Mouse (Mus musculus) ES-E14 (cell line): Measurements from ENCODE around the gene Cox10. TPM values are rescaled to one million over a fixed set of nuclear protein-coding genes. Genes with fewer than 3 reads are reported as not detected.

Source experiments
- DNase-seq: peaks from one replicate; pipeline ENCODE4 v3.0.0-alpha.2; 2013; ENCODE audit warnings: low read depth, low spot score
- H3K27ac ChIP-seq: 2 replicates; pipeline ENCODE4 v1.5.1; 2012; ENCODE audit warnings: low read depth, mild to moderate bottlenecking, low read length, moderate library complexity, mixed read lengths; ENCODE audit not compliant: poor library complexity, insufficient read depth, severe bottlenecking
- H3K36me3 ChIP-seq: 2 replicates; pipeline ENCODE4 v1.6.1; 2012; ENCODE audit warnings: mild to moderate bottlenecking, low read length, moderate library complexity, mixed read lengths; ENCODE audit not compliant: control insufficient read depth, poor library complexity, insufficient read depth, severe bottlenecking
- H3K4me1 ChIP-seq, 2 experiments: fragments of 150-350 bp in 1 of 2; sonication (generic) in 1 of 2; 2 replicates each; pipeline ENCODE4 v1.6.1; 2012; ENCODE audit warnings: low read length in 2 of 2, mild to moderate bottlenecking in 1 of 2, mixed read lengths in 1 of 2; ENCODE audit not compliant: control insufficient read depth in 2 of 2, insufficient read depth in 2 of 2, poor library complexity in 1 of 2
- H3K4me3 ChIP-seq, 2 experiments: fragments of 150-350 bp in 1 of 2; sonication (generic) in 1 of 2; 2 replicates each; pipeline ENCODE4 v1.5.1; 2012; ENCODE audit warnings: low read length in 2 of 2, low read depth in 1 of 2, mild to moderate bottlenecking in 1 of 2, mixed read lengths in 1 of 2; ENCODE audit not compliant: insufficient read depth in 1 of 2, poor library complexity in 1 of 2, severe bottlenecking in 1 of 2
- H3K9ac ChIP-seq: 2 replicates; pipeline ENCODE4 v1.6.1; 2012; ENCODE audit warnings: low read depth, mild to moderate bottlenecking, low read length, mixed read lengths; ENCODE audit not compliant: poor library complexity, insufficient read depth, severe bottlenecking
- H3K9me3 ChIP-seq: fragments of 150-350 bp; sonication (generic); 2 replicates; pipeline ENCODE4 v1.6.1; 2012; ENCODE audit warnings: low read depth, mild to moderate bottlenecking, low read length; ENCODE audit not compliant: control insufficient read depth, insufficient read depth
- CHD2 ChIP-seq: IDR thresholded peaks from 2 replicates; pipeline ENCODE4 v1.6.1; 2014; ENCODE audit warnings: mild to moderate bottlenecking, low read depth, low read length, inconsistent platforms
- HCFC1 ChIP-seq: IDR thresholded peaks from 2 replicates; pipeline ENCODE4 v1.6.1; 2012; ENCODE audit warnings: low read length, inconsistent platforms, borderline replicate concordance; ENCODE audit not compliant: insufficient read depth
- MAFK ChIP-seq: IDR thresholded peaks from 2 replicates; pipeline ENCODE4 v1.6.1; 2014; ENCODE audit warnings: mild to moderate bottlenecking, low read depth, low read length, inconsistent platforms; ENCODE audit not compliant: insufficient read depth
- ZC3H11A ChIP-seq: IDR thresholded peaks from 2 replicates; pipeline ENCODE4 v1.6.1; 2012; ENCODE audit warnings: low read depth, mild to moderate bottlenecking, inconsistent platforms, low read length, borderline replicate concordance
- ZNF384 ChIP-seq: IDR thresholded peaks from 2 replicates; pipeline ENCODE4 v1.6.1; 2012; ENCODE audit warnings: low read depth, low read length, inconsistent platforms
- in situ Hi-C, 2 experiments: fragments of 600-800 bp; cut with MboI; formaldehyde crosslinking; loops; one replicate each; pipeline ENCODE4 v1.15.1; 2025; ENCODE audit warnings: low sequenced_read_pairs in 2 of 2, inconsistent platforms in 1 of 2; ENCODE audit not compliant: unreplicated experiment in 2 of 2
- total RNA-seq: library from RNA; depleted of rRNA; stranded (reverse); fragments of 300-350 nt; gene quantifications from 2 replicates; pipeline ENCODE4 v1.2.3, GENCODE M21; 2012

The Cox10 gene
- total RNA-seq, 1 experiment = 24.8 TPM

GRCm38 (mm10) chr11:64015309-64015708 is 64.0 kb downstream of the Cox10 start:
- Histone ChIP-seq H3K9ac (no peak overlapping the region), H3K27ac (no peak overlapping the region), H3K4me3 (no peak overlapping the region), H3K36me3 (no peaks in the 10 kb centered on the region), H3K4me1 (peaks cover 1 to 2% of the 10 kb centered on the region in 2 experiments; a peak in 1 of 4 replicates), H3K9me3 (no peaks in the 10 kb centered on the region)
- TF ChIP-seq MAFK = no peak
- no peak for TF ChIP-seq ZNF384
- TF ChIP-seq CHD2 = no peak
- TF ChIP-seq ZC3H11A = no peak
- TF ChIP-seq HCFC1 = no peak
- in situ Hi-C loops = no loop called here
- no peak for DNase-seq

GRCm38 (mm10) chr11:64010724-64011496 is 68.4 kb downstream of the Cox10 start:
- no peak overlapping the region for H3K27ac ChIP-seq
- H3K9ac ChIP-seq = no peak overlapping the region
- TF ChIP-seq ZC3H11A (no peak), ZNF384 (no peak)
- in situ Hi-C loops = no loop called here
- no peaks in the 10 kb centered on the region for H3K9me3 ChIP-seq
- no peaks in the 10 kb centered on the region for H3K36me3 ChIP-seq
- peaks cover 1 to 2% of the 10 kb centered on the region in 2 experiments; a peak in 1 of 4 replicates for H3K4me1 ChIP-seq
- no peak for DNase-seq
- no peak overlapping the region for H3K4me3 ChIP-seq

GRCm38 (mm10) chr11:64004152-64004551 is 75.1 kb downstream of the Cox10 start:
- H3K4me3 ChIP-seq = no peak overlapping the region
- no peak for TF ChIP-seq ZC3H11A
- no peak for TF ChIP-seq ZNF384
- no peak for TF ChIP-seq MAFK
- no peak for TF ChIP-seq HCFC1
- TF ChIP-seq CHD2 = no peak
- no peak overlapping the region for H3K27ac ChIP-seq
- in situ Hi-C loops = no loop called here
- no peak overlapping the region for H3K9ac ChIP-seq
- H3K4me1 ChIP-seq = peaks cover 6 to 12% of the 10 kb centered on the region in 2 experiments
- H3K36me3 ChIP-seq = no peaks in the 10 kb centered on the region
- DNase-seq = no peak
- H3K9me3 ChIP-seq = no peaks in the 10 kb centered on the region

GRCm38 (mm10) chr11:64003484-64003883 is 75.8 kb downstream of the Cox10 start:
- Histone ChIP-seq H3K27ac (no peak overlapping the region), H3K36me3 (no peaks in the 10 kb centered on the region), H3K9me3 (no peaks in the 10 kb centered on the region), H3K4me3 (no peak overlapping the region), H3K4me1 (peaks cover 6 to 12% of the 10 kb centered on the region in 2 experiments), H3K9ac (no peak overlapping the region)
- TF ChIP-seq CHD2 (no peak), ZNF384 (no peak), ZC3H11A (no peak), MAFK (no peak), HCFC1 (no peak)
- in situ Hi-C loops = no loop called here
- DNase-seq = no peak
